Mouse (Mus musculus) urinary bladder, adult 2 months (tissue): ENCODE measurements around the gene Slc34a3. TPM values are rescaled to one million over a fixed set of nuclear protein-coding genes. Genes with fewer than 3 reads are reported as not detected.
A peak's percentile ranks its signal among the peaks of the same experiment; 100 is the strongest.

Source experiments
- DNase-seq: peaks from one replicate; pipeline ENCODE4 v3.0.0; 2022; ENCODE audit warnings: low spot score
- polyA plus RNA-seq: library from polyadenylated mRNA; depleted of rRNA; stranded (reverse); fragments of >200 nt; gene quantifications from 2 replicates; pipeline ENCODE4 v1.2.3, GENCODE M21; 2012; rRNA removed

Slc34a3 gene
- polyA plus RNA-seq, 1 experiment: 0.03 TPM

DNA sequence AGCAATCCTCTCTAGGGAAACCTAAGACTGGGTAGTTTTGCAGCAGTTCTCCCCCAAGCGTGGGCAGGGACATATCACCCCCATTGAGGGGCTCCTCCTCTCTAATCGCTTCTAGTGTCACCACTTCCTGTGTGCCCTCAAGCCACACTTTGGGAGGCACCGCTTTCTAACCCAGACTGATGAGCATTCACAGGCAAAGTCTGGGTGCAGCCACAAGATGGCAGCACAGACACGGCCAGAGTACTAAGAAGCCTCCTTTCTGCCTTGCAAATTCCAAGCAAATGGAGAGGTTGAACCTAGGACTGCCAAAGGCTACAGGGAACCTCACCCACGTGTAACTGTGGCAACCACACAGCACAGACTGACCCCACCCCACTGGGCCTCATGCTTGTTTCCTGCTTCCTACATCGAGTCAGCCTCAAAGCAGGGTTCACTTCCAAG is 40.8 kb downstream of the Slc34a3 start:
- DNase-seq: no peak

DNA sequence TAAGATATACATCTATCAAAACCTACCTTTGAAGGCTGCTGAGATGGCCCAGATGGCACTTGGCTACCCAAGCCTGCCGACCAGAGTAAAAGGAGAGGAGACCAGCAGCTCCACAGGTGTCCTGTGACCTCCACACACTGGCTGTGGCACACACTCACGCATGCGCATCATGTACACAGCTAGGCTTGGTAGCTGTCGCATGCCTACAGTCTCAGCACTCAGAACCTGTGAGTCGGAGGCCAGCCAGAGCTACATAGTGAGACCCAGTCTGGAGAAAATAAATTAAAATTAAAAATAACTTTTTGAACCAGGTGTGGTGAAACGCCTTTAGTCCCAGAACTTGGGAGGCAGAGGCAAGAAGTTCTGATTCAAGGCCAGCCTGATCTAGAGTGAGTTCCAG is 46.3 kb downstream of the Slc34a3 start:
- DNase-seq: no peak

DNA sequence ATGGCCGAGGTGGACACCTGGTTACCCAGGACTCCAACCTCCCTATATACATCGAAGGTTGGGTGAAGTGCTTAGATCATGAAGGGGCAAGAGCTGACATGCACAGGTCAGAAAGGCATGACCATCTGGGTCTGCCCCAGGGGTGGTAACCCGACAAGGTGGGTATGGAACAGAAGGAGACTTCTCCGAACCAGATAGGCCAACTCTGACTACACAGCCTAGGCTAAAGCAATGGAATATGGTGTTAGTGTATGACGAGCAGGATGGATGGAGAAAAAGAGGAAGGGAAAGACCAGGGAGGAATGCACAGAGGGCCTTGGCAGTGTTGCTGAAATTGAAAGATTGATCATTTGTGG is 47.6 kb downstream of the Slc34a3 start:
- no peak for DNase-seq

DNA sequence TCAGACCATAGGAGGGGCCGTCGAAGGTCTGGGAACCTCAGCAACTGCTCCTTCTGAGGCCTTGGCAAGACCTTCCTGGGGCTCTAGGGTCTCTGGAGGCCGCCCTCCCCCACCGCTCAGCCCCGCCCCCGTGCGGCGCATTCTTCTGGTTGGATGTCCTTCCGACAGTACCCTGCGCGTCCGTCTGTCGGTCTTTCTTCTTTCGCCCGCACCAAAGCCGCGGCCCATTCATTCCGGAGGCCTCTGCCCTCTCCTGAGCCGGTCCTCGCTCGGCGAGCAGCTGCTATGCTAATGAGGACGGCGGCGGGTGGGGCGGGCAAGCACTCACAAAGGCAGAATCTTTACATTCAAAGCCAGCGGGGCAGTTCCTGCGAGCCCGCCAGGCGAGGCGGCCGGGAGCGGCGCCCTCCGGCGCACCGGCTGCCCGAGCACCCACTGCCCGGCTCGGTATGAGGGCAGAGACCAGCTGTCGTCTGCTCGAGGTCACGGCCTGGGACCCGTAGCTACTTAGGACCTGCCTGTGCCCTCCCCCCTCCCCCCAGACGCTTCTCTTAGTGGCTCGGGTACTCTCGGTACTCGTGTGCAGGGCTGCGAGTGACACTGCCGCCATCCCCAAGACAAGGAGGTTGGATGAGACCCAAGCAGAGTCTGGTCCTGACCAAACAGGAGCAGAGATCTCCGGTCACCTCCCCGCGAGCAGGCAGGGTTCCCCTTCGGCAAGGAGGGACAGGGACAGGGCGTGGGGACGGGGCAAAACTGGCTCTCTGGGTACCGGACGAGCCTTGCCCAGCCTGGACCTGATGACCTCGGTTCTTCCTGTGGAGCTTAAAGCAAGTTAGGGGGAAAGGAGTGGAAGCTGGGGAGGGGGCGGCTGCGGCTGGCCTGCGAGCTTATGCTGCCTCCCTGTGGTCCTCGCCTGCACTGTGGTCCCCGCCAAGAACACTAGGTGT is 48.3 kb downstream of the Slc34a3 start:
- no peak for DNase-seq

DNA sequence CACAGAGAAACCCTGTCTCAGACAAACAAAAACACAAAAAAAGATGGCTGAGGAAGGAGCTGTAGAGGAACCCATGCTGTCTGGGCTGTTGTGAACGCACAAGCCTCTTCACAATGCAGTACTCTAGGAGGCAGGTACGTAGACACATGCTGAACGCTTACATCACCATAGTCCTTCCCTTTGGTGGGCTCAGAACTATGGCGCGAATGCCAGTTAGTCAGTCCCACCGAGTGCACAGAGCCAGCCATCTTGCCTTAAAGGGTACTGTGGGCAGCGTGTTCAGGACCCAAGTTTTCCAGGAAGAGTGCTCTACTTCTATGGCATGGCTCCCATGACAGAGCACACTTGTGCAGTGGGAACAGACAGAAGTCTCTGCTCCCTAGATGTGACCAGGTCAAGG is 49.7 kb downstream of the Slc34a3 start:
- no peak for DNase-seq

DNA sequence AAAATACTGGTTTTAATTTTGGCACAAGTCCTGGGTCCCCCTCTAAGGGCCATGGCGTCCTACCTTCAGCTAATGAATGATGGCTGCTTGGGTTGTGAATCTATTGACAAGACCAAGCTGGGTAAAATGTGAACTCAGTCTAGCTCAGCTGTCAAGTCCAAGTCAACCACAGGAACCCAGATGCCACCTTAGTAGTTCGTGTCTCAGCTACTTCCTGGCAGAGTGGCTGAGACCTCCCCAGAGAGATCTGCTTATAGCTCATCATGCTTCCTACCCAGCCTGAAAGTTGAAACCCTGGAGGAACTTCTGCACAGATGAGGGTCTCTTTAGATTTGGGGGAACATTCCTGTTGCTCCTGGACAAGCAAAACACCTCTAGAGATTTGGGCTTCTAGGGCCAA is 50.8 kb downstream of the Slc34a3 start:
- no peak for DNase-seq

DNA sequence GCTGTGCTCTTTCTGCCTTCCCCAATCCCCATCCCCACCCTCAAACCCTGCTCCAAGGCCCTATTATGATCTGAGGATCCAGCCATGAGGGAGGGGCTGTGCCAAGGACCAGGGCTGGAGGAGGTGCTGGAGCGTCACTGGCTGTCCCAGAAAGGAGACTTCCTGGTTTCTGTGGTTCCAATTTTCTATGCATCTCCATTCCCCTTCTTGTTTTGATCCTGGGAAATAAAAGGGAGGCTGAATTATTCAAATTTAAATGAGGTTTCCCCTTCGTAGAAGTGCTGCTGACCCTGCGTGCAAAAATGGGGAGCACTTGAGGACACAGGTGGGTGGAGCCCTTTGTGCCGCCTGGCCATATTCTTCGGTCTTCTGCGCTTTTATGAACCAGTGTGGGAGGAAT is 51.5 kb downstream of the Slc34a3 start:
- DNase-seq: no peak

DNA sequence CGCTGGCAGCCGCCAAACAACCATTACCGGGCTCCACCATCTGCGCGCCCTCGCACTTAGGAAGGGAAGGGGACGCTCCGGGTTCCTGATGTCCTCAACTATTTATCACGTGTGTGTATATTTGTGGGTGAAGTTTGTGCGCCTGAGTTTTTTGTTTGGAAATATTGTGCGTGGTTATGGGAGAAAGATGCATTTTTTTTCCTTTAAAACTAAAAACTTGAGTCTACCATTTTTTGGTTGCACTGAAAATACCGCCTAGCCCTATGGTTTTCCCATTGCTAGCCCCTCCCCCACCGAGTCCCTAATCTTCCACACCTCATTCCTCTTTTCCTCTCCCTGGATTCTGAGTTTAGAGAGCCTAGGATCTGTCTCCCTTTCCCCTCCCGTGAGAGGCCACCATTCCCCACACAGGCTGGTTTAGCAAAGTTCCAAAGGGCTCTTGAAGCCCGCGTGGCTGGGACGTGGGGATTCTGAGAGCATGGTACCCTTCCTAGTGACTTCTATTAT is 52.2 kb downstream of the Slc34a3 start:
- DNase-seq: no peak

DNA sequence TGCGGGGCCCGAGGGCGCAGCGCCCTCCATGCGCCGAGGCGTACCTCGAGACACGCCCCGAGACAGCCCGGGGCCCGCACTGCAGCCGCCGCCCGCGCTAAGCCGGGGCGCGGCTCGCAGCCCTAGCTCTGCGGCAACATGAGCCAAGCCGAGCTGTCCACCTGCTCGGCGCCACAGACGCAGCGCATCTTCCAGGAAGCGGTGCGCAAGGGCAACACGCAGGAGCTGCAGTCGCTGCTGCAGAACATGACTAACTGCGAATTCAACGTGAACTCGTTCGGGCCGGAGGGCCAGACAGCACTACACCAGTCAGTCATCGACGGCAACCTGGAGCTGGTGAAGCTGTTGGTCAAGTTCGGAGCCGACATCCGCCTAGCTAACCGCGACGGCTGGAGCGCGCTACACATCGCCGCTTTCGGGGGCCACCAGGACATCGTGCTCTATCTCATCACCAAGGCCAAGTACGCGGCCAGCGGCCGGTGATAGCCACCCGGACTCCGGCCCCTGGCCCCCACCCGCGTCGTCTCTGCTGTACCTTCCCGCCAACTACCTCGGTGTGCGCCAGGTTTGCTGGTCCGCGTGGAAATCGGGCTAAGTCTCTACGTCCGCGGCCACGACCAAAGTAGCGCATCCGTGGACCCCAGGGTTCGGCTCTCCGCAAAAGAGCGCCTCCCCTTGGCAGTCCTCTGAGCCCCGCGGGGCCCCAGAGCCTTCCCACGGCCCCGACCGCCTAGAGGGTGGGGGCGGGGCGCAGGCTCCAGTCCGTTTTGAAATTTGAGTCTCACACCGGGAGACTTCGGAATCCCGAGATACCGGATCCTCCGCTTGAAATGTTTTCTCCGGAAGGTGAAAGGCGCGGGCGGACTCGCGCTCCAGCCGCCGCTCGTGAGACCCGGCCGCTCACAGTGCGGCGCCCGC is 52.9 kb downstream of the Slc34a3 start:
- no peak for DNase-seq

DNA sequence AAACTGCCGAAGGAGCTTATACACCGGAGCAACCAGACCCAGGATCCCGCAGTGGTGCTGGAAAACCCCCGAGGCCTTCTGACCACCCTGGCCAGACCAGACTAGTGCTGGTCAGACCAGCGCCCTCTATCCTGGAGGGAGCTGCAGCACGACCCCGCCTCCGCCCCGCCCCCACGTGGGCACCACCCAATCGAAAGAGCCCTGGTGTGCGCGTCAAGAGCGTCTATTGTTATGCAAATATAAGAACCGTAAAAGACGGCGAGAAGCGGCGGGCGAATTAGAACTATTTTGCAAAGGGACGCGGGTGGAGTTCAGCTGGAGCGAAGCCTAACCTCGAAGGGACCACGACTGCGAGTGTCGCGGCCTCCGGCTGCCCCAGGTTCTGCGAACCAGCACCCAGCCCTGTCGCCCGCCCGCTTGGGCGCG is 53.7 kb downstream of the Slc34a3 start, which contains the start of gene Nrarp:
Gene Nrarp (plus strand): TSS at position 281 of the 426 bp plus-strand sequence.
- peak; percentile 90 for DNase-seq

DNA sequence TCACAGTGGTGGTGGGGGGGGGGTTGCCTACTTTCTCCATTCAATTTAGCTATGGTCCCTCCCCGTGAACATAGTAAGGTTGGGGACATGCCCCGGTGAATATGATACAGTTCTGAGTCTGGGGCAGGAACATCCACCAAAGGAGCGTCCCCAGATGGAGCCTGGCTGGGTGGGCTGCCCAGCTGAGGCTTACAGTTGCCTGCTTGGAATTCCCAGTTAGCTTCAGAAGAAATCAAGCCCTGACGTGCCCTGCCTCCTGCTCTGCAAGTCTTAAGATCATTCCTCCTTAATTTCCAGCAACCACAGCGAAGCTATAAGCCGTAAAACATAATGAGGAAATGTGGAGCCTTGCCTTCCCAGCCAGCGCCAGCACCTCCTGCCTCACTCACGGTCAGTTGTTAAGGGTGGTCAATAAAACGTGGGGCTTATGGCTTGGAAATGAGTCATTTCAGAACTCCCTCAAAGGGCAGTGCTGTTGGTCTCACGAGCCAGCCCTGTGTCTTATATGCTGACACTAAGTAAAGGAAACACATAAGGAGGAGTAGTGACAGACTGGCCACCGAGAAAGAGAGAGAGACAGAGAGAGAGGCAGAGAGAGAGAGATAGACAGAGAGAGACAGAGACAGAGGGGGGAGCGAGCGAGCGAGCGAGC is 54.5 kb downstream of the Slc34a3 start:
- no peak for DNase-seq

Other genes with a start within 250 kb of the Slc34a3 start
- gene Nsmf, start 180.0 kb downstream of the Slc34a3 start, polyA plus RNA-seq: 87.4 and 114 TPM in 2 replicates
- gene Entpd8, start 154.1 kb downstream of the Slc34a3 start, polyA plus RNA-seq: 0.03 and 0.07 TPM in 2 replicates
- gene Noxa1, start 139.2 kb downstream of the Slc34a3 start, polyA plus RNA-seq: 0.13 and 0.18 TPM in 2 replicates
- gene Nrarp, start 53.6 kb downstream of the Slc34a3 start, polyA plus RNA-seq: 50.1 and 60.0 TPM in 2 replicates
- 22.6 and 25.3 TPM in 2 replicates for gene Tor4a, start 37.5 kb downstream of the Slc34a3 start, polyA plus RNA-seq
- gene Nelfb, start 22.9 kb downstream of the Slc34a3 start, polyA plus RNA-seq: 55.4 and 60.6 TPM in 2 replicates
- gene Stpg3, start 19.7 kb downstream of the Slc34a3 start, polyA plus RNA-seq: not detected in 2 replicates
- gene Fam166a, start 15.6 kb downstream of the Slc34a3 start, polyA plus RNA-seq: 0.08 and 0.10 TPM in 2 replicates
- 510 and 610 TPM in 2 replicates for gene Tubb4b, start 9.7 kb downstream of the Slc34a3 start, polyA plus RNA-seq
- 0.13 and 0.19 TPM in 2 replicates for gene Rnf224, start 2.4 kb upstream of the Slc34a3 start, polyA plus RNA-seq
- 12.9 and 14.1 TPM in 2 replicates for gene Rnf208, start 7.9 kb upstream of the Slc34a3 start, polyA plus RNA-seq
- 2.0 and 2.5 TPM in 2 replicates for gene Cysrt1, start 8.1 kb upstream of the Slc34a3 start, polyA plus RNA-seq
- gene AL732309.1, start 12.5 kb upstream of the Slc34a3 start, polyA plus RNA-seq: 21.0 and 23.8 TPM in 2 replicates
- gene Tmem203, start 21.1 kb upstream of the Slc34a3 start, polyA plus RNA-seq: 30.7 and 34.2 TPM in 2 replicates
- gene Tprn, start 28.3 kb upstream of the Slc34a3 start, polyA plus RNA-seq: 8.0 and 13.6 TPM in 2 replicates
- gene Ssna1, start 38.1 kb upstream of the Slc34a3 start, polyA plus RNA-seq: 58.8 and 84.8 TPM in 2 replicates
- 84.5 and 88.3 TPM in 2 replicates for gene Anapc2, start 38.1 kb upstream of the Slc34a3 start, polyA plus RNA-seq
- gene Tmem210, start 53.8 kb upstream of the Slc34a3 start, polyA plus RNA-seq: not detected in 2 replicates
- gene Lrrc26, start 55.6 kb upstream of the Slc34a3 start, polyA plus RNA-seq: 7.0 and 8.2 TPM in 2 replicates
- 1.1 TPM in 2 replicates for gene Grin1, start 84.8 kb upstream of the Slc34a3 start, polyA plus RNA-seq
- 15.2 and 22.8 TPM in 2 replicates for gene Man1b1, start 98.0 kb upstream of the Slc34a3 start, polyA plus RNA-seq
- 36.0 and 37.3 TPM in 2 replicates for gene Dpp7, start 122.0 kb upstream of the Slc34a3 start, polyA plus RNA-seq
- 36.8 and 38.3 TPM in 2 replicates for gene Uap1l1, start 131.3 kb upstream of the Slc34a3 start, polyA plus RNA-seq
- 1.6 and 2.5 TPM in 2 replicates for gene Sapcd2, start 138.0 kb upstream of the Slc34a3 start, polyA plus RNA-seq
- gene Entpd2, start 161.5 kb upstream of the Slc34a3 start, polyA plus RNA-seq: 104 and 107 TPM in 2 replicates
- gene Npdc1, start 165.0 kb upstream of the Slc34a3 start, polyA plus RNA-seq: 103 and 126 TPM in 2 replicates
- gene Fut7, start 188.9 kb upstream of the Slc34a3 start, polyA plus RNA-seq: 0.19 and 0.29 TPM in 2 replicates
- gene Abca2, start 194.3 kb upstream of the Slc34a3 start, polyA plus RNA-seq: 6.3 and 16.4 TPM in 2 replicates
- gene Clic3, start 222.5 kb upstream of the Slc34a3 start, polyA plus RNA-seq: 0.69 and 2.2 TPM in 2 replicates
- 50.8 and 61.1 TPM in 2 replicates for gene Paxx, start 226.7 kb upstream of the Slc34a3 start, polyA plus RNA-seq
- 0.38 and 0.74 TPM in 2 replicates for gene Ptgds, start 235.7 kb upstream of the Slc34a3 start, polyA plus RNA-seq